Mouse (Mus musculus): ENCODE results near the gene Tom1l2. TPM values are rescaled to one million over a fixed set of nuclear protein-coding genes. Genes with fewer than 3 reads are reported as not detected.

The Tom1l2 gene
- polyA plus RNA-seq, 1 experiment from 2014 or later = 19.7 TPM

- Histone ChIP-seq H3K4me3 (ENCODE audit: low read depth, low read length) (no peak overlapping the region), H3K9me3 (ENCODE audit: low read length) (no peaks in the 10 kb centered on the region), H3K9ac (replicated peaks; ENCODE audit: low read depth) (no peak overlapping the region), H3K27ac (ENCODE audit: low read length) (no peak overlapping the region), H3K27me3 (replicated peaks; ENCODE audit: insufficient read depth, low read length) (no peaks in the 10 kb centered on the region), H3K4me1 (ENCODE audit: insufficient read depth, low read depth, low read length) (no peaks in the 10 kb centered on the region; the same call in 1 of the 2 replicates), H3K36me3 (ENCODE audit: insufficient read depth, low read length) (peaks cover 13% of the 10 kb centered on the region; the same call in 1 of the 2 replicates), H3K4me2 (replicated peaks; ENCODE audit: low read depth, low read length) (no peak overlapping the region)
- ATAC-seq (peak; percentile 67), DNase-seq (ENCODE audit: low spot score) (peak; percentile 40)
- TF ChIP-seq CTCF (IDR thresholded peaks at IDR 0.05) (no peak), EP300 (IDR thresholded peaks at IDR 0.05) (no peak)
- 65% methylated on average over 2 of the region's 2 CpGs for WGBS
Observed at GRCm38 (mm10) chr11:60253546-60253945, 99.2 kb downstream of the Tom1l2 start.

- H3K4me3 ChIP-seq (ENCODE audit: low read depth, low read length) = no peak overlapping the region
- no peaks in the 10 kb centered on the region for H3K27me3 ChIP-seq (replicated peaks; ENCODE audit: insufficient read depth, low read length)
- no peak overlapping the region for H3K27ac ChIP-seq (ENCODE audit: low read length)
- no peak overlapping the region for H3K9ac ChIP-seq (replicated peaks; ENCODE audit: low read depth)
- WGBS = 54% methylated on average over 6 of the region's 6 CpGs
- peaks cover 13% of the 10 kb centered on the region; the same call in 1 of the 2 replicates for H3K36me3 ChIP-seq (ENCODE audit: insufficient read depth, low read length)
- peak; percentile 76 for TF ChIP-seq CTCF (IDR thresholded peaks at IDR 0.05)
- no peak for TF ChIP-seq EP300 (IDR thresholded peaks at IDR 0.05)
- peak; percentile 51 for ATAC-seq
- H3K9me3 ChIP-seq (ENCODE audit: low read length) = no peaks in the 10 kb centered on the region
- no peak overlapping the region for H3K4me2 ChIP-seq (replicated peaks; ENCODE audit: low read depth, low read length)
- DNase-seq (ENCODE audit: low spot score) = peak; percentile 74
- no peaks in the 10 kb centered on the region; the same call in 1 of the 2 replicates for H3K4me1 ChIP-seq (ENCODE audit: insufficient read depth, low read depth, low read length)
Observed at GRCm38 (mm10) chr11:60250971-60251643, 101.6 kb downstream of the Tom1l2 start.

GRCm38 (mm10) chr11:60249885-60250284 is 102.8 kb downstream of the Tom1l2 start:
- Histone ChIP-seq H3K4me1 (ENCODE audit: insufficient read depth, low read depth, low read length) (no peaks in the 10 kb centered on the region; the same call in 1 of the 2 replicates), H3K36me3 (ENCODE audit: insufficient read depth, low read length) (peaks cover 5% of the 10 kb centered on the region; the same call in 1 of the 2 replicates), H3K4me3 (ENCODE audit: low read depth, low read length) (no peak overlapping the region), H3K9me3 (ENCODE audit: low read length) (no peaks in the 10 kb centered on the region), H3K4me2 (replicated peaks; ENCODE audit: low read depth, low read length) (no peak overlapping the region), H3K27ac (ENCODE audit: low read length) (no peak overlapping the region), H3K9ac (replicated peaks; ENCODE audit: low read depth) (no peak overlapping the region), H3K27me3 (replicated peaks; ENCODE audit: insufficient read depth, low read length) (no peaks in the 10 kb centered on the region)
- 89% methylated on average over 2 of the region's 2 CpGs for WGBS
- TF ChIP-seq EP300 (IDR thresholded peaks at IDR 0.05) = no peak
- no peak for TF ChIP-seq CTCF (IDR thresholded peaks at IDR 0.05)
- ATAC-seq = no peak
- DNase-seq (ENCODE audit: low spot score) = no peak

DNA sequence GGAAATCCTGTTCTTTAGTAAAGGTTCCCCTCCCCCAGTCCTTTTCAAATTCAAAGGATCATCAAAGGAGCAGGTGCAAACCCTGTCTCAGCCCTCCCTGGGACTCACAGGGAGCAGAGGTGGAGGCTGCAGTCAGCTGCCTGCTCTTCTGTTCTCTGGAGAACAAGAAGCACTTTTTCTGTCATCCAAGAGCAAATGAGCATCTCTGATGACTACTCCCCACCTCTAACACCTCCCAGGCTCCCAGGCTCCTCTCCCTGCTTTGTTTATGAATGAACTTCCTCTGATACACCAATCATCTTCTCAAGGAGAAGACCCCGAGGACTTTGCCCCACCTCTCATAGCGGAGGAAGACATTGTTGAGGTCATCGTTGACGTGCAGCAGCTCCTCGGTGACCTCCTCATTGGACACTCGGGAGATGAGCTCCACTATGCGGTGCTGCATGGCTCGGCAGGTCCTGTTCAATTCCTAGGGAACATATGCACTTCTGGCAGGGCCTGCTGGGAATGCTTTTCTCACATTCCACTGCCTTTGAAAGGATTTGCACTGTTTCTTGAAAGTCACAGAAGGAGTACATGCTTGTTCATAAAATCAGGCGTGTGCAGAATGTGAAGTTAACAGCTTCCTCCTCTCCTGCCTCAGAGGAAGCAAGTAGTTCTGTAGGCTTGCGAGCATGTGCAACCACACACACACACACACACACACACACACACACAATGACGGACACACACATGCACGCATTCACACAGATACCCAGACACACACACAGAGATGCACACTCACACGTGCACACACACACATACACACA is 103.9 kb downstream of the Tom1l2 start:
- no peak overlapping the region for H3K4me3 ChIP-seq (ENCODE audit: low read depth, low read length)
- peak; percentile 39 for DNase-seq (ENCODE audit: low spot score)
- H3K9ac ChIP-seq (replicated peaks; ENCODE audit: low read depth) = no peak overlapping the region
- TF ChIP-seq CTCF (IDR thresholded peaks at IDR 0.05) (peak; percentile 38), EP300 (IDR thresholded peaks at IDR 0.05) (no peak)
- no peaks in the 10 kb centered on the region for H3K36me3 ChIP-seq (ENCODE audit: insufficient read depth, low read length)
- no peaks in the 10 kb centered on the region for H3K9me3 ChIP-seq (ENCODE audit: low read length)
- H3K4me1 ChIP-seq (ENCODE audit: insufficient read depth, low read depth, low read length) = no peaks in the 10 kb centered on the region; the same call in 1 of the 2 replicates
- peak; percentile 54 for ATAC-seq
- H3K27me3 ChIP-seq (replicated peaks; ENCODE audit: insufficient read depth, low read length) = no peaks in the 10 kb centered on the region
- no peak overlapping the region for H3K27ac ChIP-seq (ENCODE audit: low read length)
- 34% methylated on average over 13 of the region's 13 CpGs for WGBS
- no peak overlapping the region for H3K4me2 ChIP-seq (replicated peaks; ENCODE audit: low read depth, low read length)

DNA sequence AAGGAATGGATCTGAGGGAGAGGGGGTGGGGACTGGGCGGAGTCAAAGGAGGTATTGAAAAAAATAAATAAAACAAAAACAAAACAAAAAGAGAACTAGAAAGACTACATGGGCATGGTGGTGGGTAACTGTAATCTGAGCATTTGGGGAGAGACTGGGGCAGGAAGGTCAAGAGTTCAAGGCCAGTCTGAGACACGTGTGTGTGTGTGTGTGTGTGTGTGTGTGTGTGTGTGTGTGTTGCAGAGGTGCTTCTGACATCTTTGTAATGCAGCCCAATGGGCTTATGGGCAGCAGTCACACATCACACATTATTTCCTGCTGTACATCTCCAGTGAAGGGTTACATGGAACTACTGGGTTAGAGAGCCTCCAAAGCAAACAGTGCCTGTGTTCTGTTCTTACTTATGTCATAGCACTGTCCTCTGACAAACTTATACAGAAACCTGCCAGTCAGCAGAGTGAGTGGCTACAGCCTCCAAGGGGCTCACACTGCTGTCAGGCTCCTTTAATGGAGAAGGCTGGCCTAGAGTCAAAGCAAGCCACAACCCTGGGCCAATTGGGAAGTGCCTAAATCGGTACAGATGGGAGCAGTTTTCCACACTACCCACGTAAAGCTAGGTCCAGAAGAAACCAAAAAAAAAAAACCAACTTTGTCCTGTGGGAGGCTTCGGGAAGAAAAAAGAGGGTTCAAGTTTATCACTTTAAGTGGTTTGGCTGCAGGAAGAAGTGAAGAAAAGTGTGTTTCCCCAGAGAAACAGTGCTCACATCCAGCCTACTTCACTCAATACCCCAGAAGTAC is 104.8 kb downstream of the Tom1l2 start:
- Histone ChIP-seq H3K4me3 (ENCODE audit: low read depth, low read length) (no peak overlapping the region), H3K9me3 (ENCODE audit: low read length) (no peaks in the 10 kb centered on the region), H3K9ac (replicated peaks; ENCODE audit: low read depth) (no peak overlapping the region), H3K4me1 (ENCODE audit: insufficient read depth, low read depth, low read length) (no peaks in the 10 kb centered on the region), H3K27me3 (replicated peaks; ENCODE audit: insufficient read depth, low read length) (no peaks in the 10 kb centered on the region), H3K4me2 (replicated peaks; ENCODE audit: low read depth, low read length) (no peak overlapping the region), H3K36me3 (ENCODE audit: insufficient read depth, low read length) (no peaks in the 10 kb centered on the region), H3K27ac (ENCODE audit: low read length) (no peak overlapping the region)
- WGBS = 41% methylated on average over 5 of the region's 5 CpGs
- DNase-seq (ENCODE audit: low spot score) (no peak), ATAC-seq (no peak)
- TF ChIP-seq EP300 (IDR thresholded peaks at IDR 0.05) (no peak), CTCF (IDR thresholded peaks at IDR 0.05) (no peak)

- ATAC-seq = no peak
- H3K4me3 ChIP-seq (ENCODE audit: low read depth, low read length) = no peak overlapping the region
- H3K27ac ChIP-seq (ENCODE audit: low read length) = no peak overlapping the region
- no peak overlapping the region for H3K4me2 ChIP-seq (replicated peaks; ENCODE audit: low read depth, low read length)
- H3K27me3 ChIP-seq (replicated peaks; ENCODE audit: insufficient read depth, low read length) = no peaks in the 10 kb centered on the region
- no peak overlapping the region for H3K9ac ChIP-seq (replicated peaks; ENCODE audit: low read depth)
- H3K36me3 ChIP-seq (ENCODE audit: insufficient read depth, low read length) = no peaks in the 10 kb centered on the region
- no peaks in the 10 kb centered on the region for H3K9me3 ChIP-seq (ENCODE audit: low read length)
- no peak for TF ChIP-seq CTCF (IDR thresholded peaks at IDR 0.05)
- no peak for DNase-seq (ENCODE audit: low spot score)
- H3K4me1 ChIP-seq (ENCODE audit: insufficient read depth, low read depth, low read length) = no peaks in the 10 kb centered on the region
Observed at GRCm38 (mm10) chr11:60246077-60246476, 106.6 kb downstream of the Tom1l2 start.
